Mouse (Mus musculus): ENCODE data around the gene Rp9.

DNA sequence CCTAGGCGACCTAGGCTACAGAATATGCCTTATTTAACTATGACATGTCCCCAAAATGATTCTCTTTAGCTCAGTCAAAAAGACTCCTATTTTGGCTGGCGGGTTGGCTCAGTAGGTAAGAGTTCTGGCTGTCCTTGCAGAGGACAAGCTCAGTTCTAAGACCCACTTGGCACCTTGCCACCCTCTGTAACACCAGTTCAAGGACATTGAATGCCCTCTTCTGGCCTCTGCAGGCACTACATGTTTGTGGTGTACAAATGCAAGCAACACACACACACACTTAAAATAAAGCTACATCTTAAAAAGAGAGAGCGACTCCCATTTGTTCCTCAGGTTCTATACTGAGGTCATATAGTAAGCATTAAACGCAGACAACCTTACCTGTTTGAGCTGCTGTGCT is 96.8 kb downstream of the Rp9 start:
- no peak for TF ChIP-seq TCF12 (IDR thresholded peaks at IDR 0.05; ENCODE audit: insufficient read depth, poor library complexity, severe bottlenecking)
- TF ChIP-seq POLR2AphosphoS2 (IDR thresholded peaks at IDR 0.05; ENCODE audit: insufficient read length, low read depth), result no peak
- TF ChIP-seq MAX (IDR thresholded peaks at IDR 0.05; ENCODE audit: low read depth), result no peak
- no peak for TF ChIP-seq POLR2A (IDR thresholded peaks at IDR 0.05; ENCODE audit: insufficient read length, low read depth)
- TF ChIP-seq USF1 (IDR thresholded peaks at IDR 0.05; ENCODE audit: low read depth), result no peak
- TF ChIP-seq TCF3 (IDR thresholded peaks at IDR 0.05; ENCODE audit: insufficient read length, low read depth), result no peak
- TF ChIP-seq SRF (IDR thresholded peaks at IDR 0.05; ENCODE audit: control insufficient read depth, insufficient read length, low read depth), result no peak
- no peak for TF ChIP-seq MYOG (IDR thresholded peaks at IDR 0.05; ENCODE audit: control insufficient read depth in 1 of 3, insufficient read depth in 1 of 3, insufficient read length in 2 of 3, low read depth in 2 of 3)
- no peak for TF ChIP-seq CEBPB (IDR thresholded peaks at IDR 0.05; ENCODE audit: insufficient read depth, poor library complexity, severe bottlenecking)
- TF ChIP-seq REST (IDR thresholded peaks at IDR 0.05; ENCODE audit: insufficient read depth, insufficient read length), result no peak
